Mouse (Mus musculus): Measurements from ENCODE around the gene Ttyh3. TPM values are rescaled to one million over a fixed set of nuclear protein-coding genes. Genes with fewer than 3 reads are reported as not detected.
A peak's percentile ranks its signal among the peaks of the same experiment; 100 is the strongest.

The Ttyh3 gene
- polyA plus RNA-seq (2011; ENCODE audit: insufficient read depth, insufficient read length, low replicate concordance, missing spikeins) = 20.1 and 34.8 TPM in 2 replicates

GRCm38 (mm10) chr5:140648519-140649100, at the start of gene Ttyh3:
Gene Ttyh3, minus strand, starts transcription at chr5:140649031.
- peak within 1 kb of the TSS; percentile 74 for H3K4me3 ChIP-seq (replicated peaks; ENCODE audit: control insufficient read depth, low read depth, low read length)
- peak within 1 kb of the TSS; percentile 71 for H3K27ac ChIP-seq (ENCODE audit: control insufficient read depth, insufficient read depth, low read depth, low read length, poor library complexity)
- under 1% methylated on average over 56 of the region's 62 CpGs for WGBS
- TF ChIP-seq POLR2A (IDR thresholded peaks at IDR 0.05; ENCODE audit: borderline replicate concordance, control insufficient read depth, low read depth, low read length) = peak; percentile 36; the same call in 1 of the 2 replicates
- no peak for TF ChIP-seq CTCF (IDR thresholded peaks at IDR 0.05; ENCODE audit: control insufficient read depth, insufficient read depth, low read length)
- peaks cover 1% of the 10 kb centered on the region for H3K4me1 ChIP-seq (ENCODE audit: control insufficient read depth, insufficient read depth, low read length)

- 84% methylated on average over 7 of the region's 7 CpGs for WGBS
- H3K27ac ChIP-seq (ENCODE audit: control insufficient read depth, insufficient read depth, low read depth, low read length, poor library complexity) = no peak overlapping the region
- H3K4me3 ChIP-seq (replicated peaks; ENCODE audit: control insufficient read depth, low read depth, low read length) = no peak overlapping the region
- TF ChIP-seq CTCF (IDR thresholded peaks at IDR 0.05; ENCODE audit: control insufficient read depth, insufficient read depth, low read length) (no peak), POLR2A (IDR thresholded peaks at IDR 0.05; ENCODE audit: borderline replicate concordance, control insufficient read depth, low read depth, low read length) (no peak)
- no peaks in the 10 kb centered on the region for H3K4me1 ChIP-seq (ENCODE audit: control insufficient read depth, insufficient read depth, low read length)
Measured at GRCm38 (mm10) chr5:140695987-140696386, 47.2 kb upstream of the Ttyh3 start.

- no peak overlapping the region for H3K27ac ChIP-seq (ENCODE audit: control insufficient read depth, insufficient read depth, low read depth, low read length, poor library complexity)
- no peak overlapping the region for H3K4me3 ChIP-seq (replicated peaks; ENCODE audit: control insufficient read depth, low read depth, low read length)
- H3K4me1 ChIP-seq (ENCODE audit: control insufficient read depth, insufficient read depth, low read length) = no peaks in the 10 kb centered on the region
- 90% methylated on average over 3 of the region's 3 CpGs for WGBS
- no peak for TF ChIP-seq CTCF (IDR thresholded peaks at IDR 0.05; ENCODE audit: control insufficient read depth, insufficient read depth, low read length)
- no peak for TF ChIP-seq POLR2A (IDR thresholded peaks at IDR 0.05; ENCODE audit: borderline replicate concordance, control insufficient read depth, low read depth, low read length)
Measured at GRCm38 (mm10) chr5:140688434-140688833, 39.6 kb upstream of the Ttyh3 start.

GRCm38 (mm10) chr5:140684343-140685148, 35.7 kb upstream of the Ttyh3 start:
- no peaks in the 10 kb centered on the region for H3K4me1 ChIP-seq (ENCODE audit: control insufficient read depth, insufficient read depth, low read length)
- no peak for TF ChIP-seq POLR2A (IDR thresholded peaks at IDR 0.05; ENCODE audit: borderline replicate concordance, control insufficient read depth, low read depth, low read length)
- peak; percentile 81 for TF ChIP-seq CTCF (IDR thresholded peaks at IDR 0.05; ENCODE audit: control insufficient read depth, insufficient read depth, low read length)
- WGBS = 74% methylated on average over 16 of the region's 16 CpGs
- no peak overlapping the region for H3K4me3 ChIP-seq (replicated peaks; ENCODE audit: control insufficient read depth, low read depth, low read length)
- H3K27ac ChIP-seq (ENCODE audit: control insufficient read depth, insufficient read depth, low read depth, low read length, poor library complexity) = no peak overlapping the region

GRCm38 (mm10) chr5:140682113-140682512, 33.3 kb upstream of the Ttyh3 start:
- Histone ChIP-seq H3K4me1 (ENCODE audit: control insufficient read depth, insufficient read depth, low read length) (no peaks in the 10 kb centered on the region), H3K27ac (ENCODE audit: control insufficient read depth, insufficient read depth, low read depth, low read length, poor library complexity) (no peak overlapping the region), H3K4me3 (replicated peaks; ENCODE audit: control insufficient read depth, low read depth, low read length) (no peak overlapping the region)
- TF ChIP-seq CTCF (IDR thresholded peaks at IDR 0.05; ENCODE audit: control insufficient read depth, insufficient read depth, low read length) (no peak), POLR2A (IDR thresholded peaks at IDR 0.05; ENCODE audit: borderline replicate concordance, control insufficient read depth, low read depth, low read length) (no peak)
- 81% methylated on average over 6 of the region's 6 CpGs for WGBS

GRCm38 (mm10) chr5:140680950-140681349, 32.1 kb upstream of the Ttyh3 start:
- 87% methylated on average over 1 of the region's 1 CpGs for WGBS
- Histone ChIP-seq H3K4me1 (ENCODE audit: control insufficient read depth, insufficient read depth, low read length) (no peaks in the 10 kb centered on the region), H3K4me3 (replicated peaks; ENCODE audit: control insufficient read depth, low read depth, low read length) (no peak overlapping the region), H3K27ac (ENCODE audit: control insufficient read depth, insufficient read depth, low read depth, low read length, poor library complexity) (no peak overlapping the region)
- no peak for TF ChIP-seq CTCF (IDR thresholded peaks at IDR 0.05; ENCODE audit: control insufficient read depth, insufficient read depth, low read length)
- no peak for TF ChIP-seq POLR2A (IDR thresholded peaks at IDR 0.05; ENCODE audit: borderline replicate concordance, control insufficient read depth, low read depth, low read length)

- H3K4me1 ChIP-seq (ENCODE audit: control insufficient read depth, insufficient read depth, low read length) = no peaks in the 10 kb centered on the region
- no peak overlapping the region for H3K4me3 ChIP-seq (replicated peaks; ENCODE audit: control insufficient read depth, low read depth, low read length)
- WGBS = 87% methylated on average over 6 of the region's 6 CpGs
- TF ChIP-seq POLR2A (IDR thresholded peaks at IDR 0.05; ENCODE audit: borderline replicate concordance, control insufficient read depth, low read depth, low read length) = no peak
- TF ChIP-seq CTCF (IDR thresholded peaks at IDR 0.05; ENCODE audit: control insufficient read depth, insufficient read depth, low read length) = no peak
- H3K27ac ChIP-seq (ENCODE audit: control insufficient read depth, insufficient read depth, low read depth, low read length, poor library complexity) = no peak overlapping the region
Measured at GRCm38 (mm10) chr5:140680051-140680450, 31.2 kb upstream of the Ttyh3 start.

GRCm38 (mm10) chr5:140677137-140677536, 28.3 kb upstream of the Ttyh3 start:
- no peak overlapping the region; the same call in 1 of the 2 replicates for H3K27ac ChIP-seq (ENCODE audit: control insufficient read depth, insufficient read depth, low read depth, low read length, poor library complexity)
- WGBS = 64% methylated on average over 6 of the region's 6 CpGs
- H3K4me1 ChIP-seq (ENCODE audit: control insufficient read depth, insufficient read depth, low read length) = no peaks in the 10 kb centered on the region
- TF ChIP-seq POLR2A (IDR thresholded peaks at IDR 0.05; ENCODE audit: borderline replicate concordance, control insufficient read depth, low read depth, low read length) (no peak), CTCF (IDR thresholded peaks at IDR 0.05; ENCODE audit: control insufficient read depth, insufficient read depth, low read length) (no peak)
- H3K4me3 ChIP-seq (replicated peaks; ENCODE audit: control insufficient read depth, low read depth, low read length) = no peak overlapping the region
